Mouse (Mus musculus) stomach, embryonic 15.5 days (tissue): Measurements from ENCODE around the gene Nfasc. TPM values are rescaled to one million over a fixed set of nuclear protein-coding genes. Genes with fewer than 3 reads are reported as not detected.

Experiments used
- ATAC-seq: fragments of 200-750 bp; cut with Nextera tagmentation; 2 replicates; pipeline ENCODE4 v1.8.0; 2017; ENCODE audit warnings: low read depth, moderate number of reproducible peaks, moderate TSS enrichment; ENCODE audit not compliant: insufficient read depth, low FRiP score
- H3K27ac ChIP-seq: fragments of 300-500 bp; sonication (generic); 2 replicates; pipeline ENCODE4 v1.5.1; 2015; ENCODE audit warnings: mild to moderate bottlenecking, inconsistent platforms
- H3K27me3 ChIP-seq: fragments of 300-500 bp; sonication (generic); replicated peaks from 2 replicates; pipeline ENCODE4 v1.6.1; 2015; ENCODE audit warnings: inconsistent platforms
- H3K36me3 ChIP-seq: fragments of 300-500 bp; sonication (generic); 2 replicates; pipeline ENCODE4 v1.6.1; 2015; ENCODE audit warnings: inconsistent platforms
- H3K4me1 ChIP-seq: fragments of 300-500 bp; sonication (generic); 2 replicates; pipeline ENCODE4 v1.6.1; 2015; ENCODE audit warnings: inconsistent platforms
- H3K4me2 ChIP-seq: fragments of 300-500 bp; sonication (generic); 2 replicates; pipeline ENCODE4 v1.6.1; 2015; ENCODE audit warnings: mild to moderate bottlenecking, inconsistent platforms
- H3K4me3 ChIP-seq: fragments of 300-500 bp; sonication (generic); replicated peaks from 2 replicates; pipeline ENCODE4 v1.5.1; 2015; ENCODE audit warnings: inconsistent platforms
- H3K9ac ChIP-seq: fragments of 300-500 bp; sonication (generic); 2 replicates; pipeline ENCODE4 v1.6.1; 2015; ENCODE audit warnings: inconsistent platforms
- H3K9me3 ChIP-seq: fragments of 300-500 bp; sonication (generic); 2 replicates; pipeline ENCODE4 v1.6.1; 2016; ENCODE audit warnings: inconsistent platforms
- WGBS: fragments of 180-500 bp; shearing (Covaris S2); methylation state at CpG from one replicate; pipeline ENCODE4 v1.1.7; 2015; 5-methylcytosine and 5-hydroxymethylcytosine counted together
- polyA plus RNA-seq: library from polyadenylated mRNA; unstranded; fragments of >200 nt; fragmentation: Nextera tagmentation; extraction: Ambion mirVana; gene quantifications from 2 replicates; pipeline ENCODE4 v1.2.1, GENCODE M21; 2015

Gene Nfasc
- 3.2 and 3.8 TPM in 2 replicates for polyA plus RNA-seq

- peaks cover 39% of the 10 kb centered on the region for H3K27me3 ChIP-seq
- no peaks in the 10 kb centered on the region for H3K36me3 ChIP-seq
- 0 out of 2 replicates have a peak, but pooled peaks cover 6% of the 10 kb centered on the region for H3K4me1 ChIP-seq
- H3K27ac ChIP-seq, result no peak within 1 kb of the TSS
- peak within 1 kb of the TSS; percentile 70 for H3K4me2 ChIP-seq
- no peaks in the 10 kb centered on the region for H3K9me3 ChIP-seq
- peak within 1 kb of the TSS; percentile 40 for H3K4me3 ChIP-seq
- no peak for ATAC-seq
- H3K9ac ChIP-seq, result 0 out of 2 replicates have a peak within 1 kb of the TSS, but pooled peaks have one; percentile 22
- 5% methylated on average over 51 of the region's 51 CpGs for WGBS
These were observed at the start of gene Nfasc for GRCm38 (mm10) chr1:132741175-132741997. Nfasc (minus strand) TSS chr1:132741797.

GRCm38 (mm10) chr1:132791049-132791448 is 49.5 kb upstream of the Nfasc start:
- no peak overlapping the region for H3K4me2 ChIP-seq
- 90% methylated on average over 6 of the region's 6 CpGs for WGBS
- H3K4me3 ChIP-seq, result no peak overlapping the region
- no peaks in the 10 kb centered on the region for H3K4me1 ChIP-seq
- no peak for ATAC-seq
- no peaks in the 10 kb centered on the region for H3K9me3 ChIP-seq
- H3K27me3 ChIP-seq, result no peaks in the 10 kb centered on the region
- H3K36me3 ChIP-seq, result no peaks in the 10 kb centered on the region
- no peak overlapping the region for H3K9ac ChIP-seq
- H3K27ac ChIP-seq, result no peak overlapping the region

GRCm38 (mm10) chr1:132786866-132787265 is 45.3 kb upstream of the Nfasc start:
- no peaks in the 10 kb centered on the region for H3K36me3 ChIP-seq
- H3K4me3 ChIP-seq, result no peak overlapping the region
- no peak overlapping the region for H3K27ac ChIP-seq
- no peak overlapping the region for H3K9ac ChIP-seq
- no peak for ATAC-seq
- no peaks in the 10 kb centered on the region for H3K27me3 ChIP-seq
- H3K4me1 ChIP-seq, result no peaks in the 10 kb centered on the region
- no peaks in the 10 kb centered on the region for H3K9me3 ChIP-seq
- WGBS, result 67% methylated on average over 5 of the region's 5 CpGs
- no peak overlapping the region for H3K4me2 ChIP-seq

- Histone ChIP-seq H3K4me1 (no peaks in the 10 kb centered on the region), H3K27me3 (no peaks in the 10 kb centered on the region), H3K9ac (no peak overlapping the region), H3K36me3 (no peaks in the 10 kb centered on the region), H3K4me3 (no peak overlapping the region), H3K27ac (no peak overlapping the region), H3K9me3 (no peaks in the 10 kb centered on the region), H3K4me2 (no peak overlapping the region)
- 72% methylated on average over 13 of the region's 13 CpGs for WGBS
- ATAC-seq, result no peak
These were observed 40.2 kb upstream of the Nfasc start for GRCm38 (mm10) chr1:132781607-132782445.

- 78% methylated on average over 5 of the region's 5 CpGs for WGBS
- H3K4me2 ChIP-seq, result no peak overlapping the region
- no peaks in the 10 kb centered on the region for H3K36me3 ChIP-seq
- H3K4me3 ChIP-seq, result no peak overlapping the region
- ATAC-seq, result no peak
- H3K27me3 ChIP-seq, result no peaks in the 10 kb centered on the region
- no peaks in the 10 kb centered on the region for H3K4me1 ChIP-seq
- no peak overlapping the region for H3K9ac ChIP-seq
- no peaks in the 10 kb centered on the region for H3K9me3 ChIP-seq
- no peak overlapping the region for H3K27ac ChIP-seq
These were observed 39.4 kb upstream of the Nfasc start for GRCm38 (mm10) chr1:132780961-132781360.

- WGBS, result 87% methylated on average over 1 of the region's 1 CpGs
- ATAC-seq, result no peak
- Histone ChIP-seq H3K9me3 (no peaks in the 10 kb centered on the region), H3K27ac (no peak overlapping the region), H3K4me3 (no peak overlapping the region), H3K27me3 (no peaks in the 10 kb centered on the region), H3K4me1 (no peaks in the 10 kb centered on the region), H3K9ac (no peak overlapping the region), H3K4me2 (no peak overlapping the region), H3K36me3 (no peaks in the 10 kb centered on the region)
These were observed 38.7 kb upstream of the Nfasc start for GRCm38 (mm10) chr1:132780254-132780653.

GRCm38 (mm10) chr1:132774959-132775358 is 33.4 kb upstream of the Nfasc start:
- no peak overlapping the region for H3K4me2 ChIP-seq
- ATAC-seq, result no peak
- 73% methylated on average over 6 of the region's 6 CpGs for WGBS

GRCm38 (mm10) chr1:132771377-132771776 is 29.8 kb upstream of the Nfasc start:
- Histone ChIP-seq H3K4me3 (no peak overlapping the region), H3K36me3 (no peaks in the 10 kb centered on the region), H3K27me3 (0 out of 2 replicates have a peak, but pooled peaks cover 2% of the 10 kb centered on the region), H3K9ac (no peak overlapping the region), H3K4me2 (no peak overlapping the region), H3K9me3 (no peaks in the 10 kb centered on the region), H3K4me1 (no peaks in the 10 kb centered on the region), H3K27ac (no peak overlapping the region)
- 22% methylated on average over 5 of the region's 5 CpGs for WGBS
- no peak for ATAC-seq

More at GRCm38 (mm10) chr1:132774959-132775358, 33.4 kb upstream of the Nfasc start:
- 0 out of 2 replicates have a peak, but pooled peaks cover 2% of the 10 kb centered on the region for H3K27me3 ChIP-seq
- H3K9ac ChIP-seq, result no peak overlapping the region
- H3K4me1 ChIP-seq, result no peaks in the 10 kb centered on the region
- H3K36me3 ChIP-seq, result no peaks in the 10 kb centered on the region
- H3K9me3 ChIP-seq, result no peaks in the 10 kb centered on the region
- no peak overlapping the region for H3K27ac ChIP-seq
- no peak overlapping the region for H3K4me3 ChIP-seq

GRCm38 (mm10) chr1:132769559-132769958 is 28.0 kb upstream of the Nfasc start:
- ATAC-seq, result no peak
- Histone ChIP-seq H3K27me3 (0 out of 2 replicates have a peak, but pooled peaks cover 2% of the 10 kb centered on the region), H3K27ac (no peak overlapping the region), H3K4me3 (no peak overlapping the region), H3K9ac (no peak overlapping the region), H3K4me1 (peaks cover 8% of the 10 kb centered on the region; the same call in 1 of the 2 replicates), H3K36me3 (no peaks in the 10 kb centered on the region), H3K4me2 (no peak overlapping the region), H3K9me3 (no peaks in the 10 kb centered on the region)
- 72% methylated on average over 3 of the region's 3 CpGs for WGBS

GRCm38 (mm10) chr1:132767422-132767821 is 25.8 kb upstream of the Nfasc start:
- Histone ChIP-seq H3K27ac (no peak overlapping the region), H3K9me3 (no peaks in the 10 kb centered on the region), H3K27me3 (0 out of 2 replicates have a peak, but pooled peaks cover 2% of the 10 kb centered on the region), H3K4me3 (no peak overlapping the region), H3K4me1 (peaks cover 8% of the 10 kb centered on the region; the same call in 1 of the 2 replicates), H3K4me2 (no peak overlapping the region), H3K36me3 (no peaks in the 10 kb centered on the region), H3K9ac (no peak overlapping the region)
- 88% methylated on average over 7 of the region's 7 CpGs for WGBS
- ATAC-seq, result no peak

GRCm38 (mm10) chr1:132765887-132766651 is 24.5 kb upstream of the Nfasc start:
- H3K4me2 ChIP-seq, result peak overlapping the region; percentile 33
- no peak overlapping the region for H3K9ac ChIP-seq
- H3K4me1 ChIP-seq, result peaks cover 8% of the 10 kb centered on the region; the same call in 1 of the 2 replicates
- no peak for ATAC-seq
- H3K27me3 ChIP-seq, result 0 out of 2 replicates have a peak, but pooled peaks cover 2% of the 10 kb centered on the region
- no peak overlapping the region for H3K27ac ChIP-seq
- 17% methylated on average over 16 of the region's 16 CpGs for WGBS
- no peaks in the 10 kb centered on the region for H3K9me3 ChIP-seq
- no peak overlapping the region for H3K4me3 ChIP-seq
- no peaks in the 10 kb centered on the region for H3K36me3 ChIP-seq
